ENCODE assay signal across 18 mouse cellular contexts in the genomic region with DNA sequence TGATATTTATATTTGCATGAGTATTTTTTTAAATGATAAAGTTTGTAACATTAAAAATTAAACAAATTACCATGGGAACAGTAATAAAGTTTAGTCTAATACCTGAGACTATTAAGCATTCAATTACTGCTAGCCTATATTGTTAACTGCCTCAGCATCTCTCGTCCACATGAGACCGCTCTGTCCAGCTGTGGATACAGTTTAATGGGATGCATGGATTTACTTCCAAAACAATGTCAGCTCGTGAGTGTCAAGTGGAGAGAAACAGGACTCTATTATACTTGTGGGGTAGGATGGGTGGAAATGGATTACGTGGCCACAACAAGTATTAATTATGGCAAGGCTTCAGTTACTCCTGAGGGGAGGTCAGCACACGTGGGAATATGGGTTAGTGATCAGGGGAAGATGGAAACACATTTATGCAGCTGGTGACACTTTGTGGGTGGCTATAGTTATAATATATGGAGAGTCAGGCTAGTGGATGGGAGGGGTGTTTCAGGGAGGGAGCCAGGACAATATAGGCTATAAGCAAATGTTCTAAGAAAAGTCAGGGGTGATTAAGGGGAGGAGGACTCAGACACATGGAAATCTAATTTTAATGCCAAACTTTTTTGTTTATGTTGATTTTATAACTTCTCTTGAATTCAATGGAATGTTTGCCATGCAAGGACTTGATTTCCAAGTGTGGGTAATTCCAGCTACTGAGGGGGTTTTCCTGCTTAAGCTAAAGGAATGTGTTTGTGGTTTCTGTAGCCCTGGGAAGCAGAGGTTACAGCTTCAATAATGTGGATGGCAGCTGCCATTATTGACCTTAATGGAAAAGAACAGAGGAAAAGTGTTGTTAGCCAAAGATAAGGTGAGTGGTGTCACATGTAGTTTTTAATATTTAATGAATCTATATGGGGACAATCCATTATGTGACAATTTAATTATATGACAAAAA.
DNase-seq lines count a peak whose midpoint lies in the region; ATAC-seq and TF ChIP-seq lines count a peak whose summit lies in the region.
"Had no signal": no experiment of that assay in that cellular context is flagged by ENCODE, and none has a peak within 500 bp of the region (broad histone marks: within the 10 kb centered on the region; RNA-seq: fewer than 3 reads in every experiment).

No protein-coding gene starts in this region.

- no peak overlapping the region for H3K4me3 ChIP-seq in kidney, embryonic 14.5 days (ENCODE audit: low read length)
- no peak overlapping the region for H3K4me3 ChIP-seq in embryonic facial prominence, embryonic 10.5 days
- no peak overlapping the region for H3K4me3 ChIP-seq in limb, embryonic 14.5 days (replicated peaks; ENCODE audit: low read length)
- H3K4me3 ChIP-seq: erythroblast, embryonic 14.5 days; heart, adult 2 months had no signal

- peak; percentile 88 for ATAC-seq in kidney, embryonic 14.5 days (ENCODE audit: low FRiP score, low TSS enrichment)
- ATAC-seq in limb, embryonic 14.5 days (ENCODE audit: low FRiP score, low read depth) = peak; percentile 64
- ATAC-seq: forebrain, postnatal 0 days; hindbrain, postnatal 0 days; liver, postnatal 0 days had no signal

- H3K4me1 ChIP-seq in kidney, embryonic 14.5 days (ENCODE audit: control insufficient read depth, insufficient read depth, low read length) = no peaks in the 10 kb centered on the region
- H3K4me1 ChIP-seq in embryonic facial prominence, embryonic 10.5 days = peaks cover 6% of the 10 kb centered on the region
- H3K4me1 ChIP-seq in limb, embryonic 14.5 days (ENCODE audit: control insufficient read depth, insufficient read depth, low read length) = peaks cover 11% of the 10 kb centered on the region

- no peak for TF ChIP-seq POLR2A in limb, embryonic 14.5 days (IDR thresholded peaks at IDR 0.05; ENCODE audit: borderline replicate concordance, extremely low read depth, insufficient read depth, insufficient read length)

- WGBS in kidney, embryonic 14.5 days = 27% methylated on average over 5 of the region's 5 CpGs
- 54% methylated on average over 5 of the region's 5 CpGs for WGBS in embryonic facial prominence, embryonic 10.5 days
- 15% methylated on average over 5 of the region's 5 CpGs for WGBS in limb, embryonic 14.5 days

- H3K36me3 ChIP-seq in kidney, embryonic 14.5 days (ENCODE audit: control insufficient read depth, insufficient read depth, low read length) = no peaks in the 10 kb centered on the region
- H3K36me3 ChIP-seq in embryonic facial prominence, embryonic 10.5 days (replicated peaks) = no peaks in the 10 kb centered on the region
- H3K36me3 ChIP-seq in limb, embryonic 14.5 days (ENCODE audit: control insufficient read depth, insufficient read depth, low read length) = no peaks in the 10 kb centered on the region

- no peak overlapping the region for H3K27ac ChIP-seq in kidney, embryonic 14.5 days (ENCODE audit: low read depth, low read length)
- H3K27ac ChIP-seq in embryonic facial prominence, embryonic 10.5 days (replicated peaks) = no peak overlapping the region
- no peak overlapping the region for H3K27ac ChIP-seq in limb, embryonic 14.5 days (replicated peaks; ENCODE audit: low read depth, low read length)
- H3K27ac ChIP-seq: heart, adult 2 months; hindbrain, postnatal 0 days; stomach, postnatal 0 days had no signal

- no peaks in the 10 kb centered on the region for H3K9me3 ChIP-seq in kidney, embryonic 14.5 days (ENCODE audit: control insufficient read depth, low read length)
- H3K9me3 ChIP-seq in embryonic facial prominence, embryonic 10.5 days = no peaks in the 10 kb centered on the region
- no peaks in the 10 kb centered on the region for H3K9me3 ChIP-seq in limb, embryonic 14.5 days (ENCODE audit: control insufficient read depth, low read length)

- H3K27me3 ChIP-seq in kidney, embryonic 14.5 days (ENCODE audit: control insufficient read depth, insufficient read depth, low read length) = no peaks in the 10 kb centered on the region
- H3K27me3 ChIP-seq in embryonic facial prominence, embryonic 10.5 days (replicated peaks; ENCODE audit: low read depth, poor library complexity, severe bottlenecking) = no peaks in the 10 kb centered on the region
- H3K27me3 ChIP-seq in limb, embryonic 14.5 days (ENCODE audit: control insufficient read depth, insufficient read depth, low read length) = no peaks in the 10 kb centered on the region

- H3K9ac ChIP-seq in kidney, embryonic 14.5 days (ENCODE audit: low read depth, low read length) = no peak overlapping the region
- H3K9ac ChIP-seq in limb, embryonic 14.5 days (ENCODE audit: low read depth, low read length, severe bottlenecking) = no peak overlapping the region
- H3K9ac ChIP-seq: forebrain, postnatal 0 days; liver, postnatal 0 days had no signal

- DNase-seq in kidney, postnatal 4 days = no peak
- DNase-seq in Muller cell, postnatal 12 days (ENCODE audit: inconsistent ontology term) = peak; percentile 19
- peak; percentile 8 for DNase-seq in embryonic facial prominence, embryonic 10.5 days (ENCODE audit: low spot score)
- DNase-seq in limb, embryonic 14.5 days (ENCODE audit: low spot score) = peak; percentile 25
- no peak for DNase-seq in adrenal gland, adult 8-10 months
- DNase-seq in layer of hippocampus, adult 8-10 months (ENCODE audit: low spot score in 2 of 2) = no peak
- DNase-seq: cerebellum, adult 11-12 months; forebrain, postnatal 0 days; gastrocnemius, postnatal 10 days; heart, adult 2 months; kidney, adult 8-10 months; left cerebral cortex, postnatal 4 days; liver, postnatal 0 days; thymus, postnatal 25 days had no signal

- H3K4me2 ChIP-seq in kidney, embryonic 14.5 days (replicated peaks; ENCODE audit: low read depth, low read length) = no peak overlapping the region
- H3K4me2 ChIP-seq in limb, embryonic 14.5 days (replicated peaks; ENCODE audit: low read depth, low read length, severe bottlenecking) = no peak overlapping the region

Comparison
In these comparisons a context has a peak if more than half of its experiments do, and no peak if none do; other contexts are left out.
1. DNase-seq: peak in Muller cell, postnatal 12 days (single experiment), embryonic facial prominence, embryonic 10.5 days (single experiment) and limb, embryonic 14.5 days (single experiment); none in kidney, postnatal 4 days (0 of 2), adrenal gland, adult 8-10 months (single experiment) and layer of hippocampus, adult 8-10 months (0 of 2).